Mouse (Mus musculus): ENCODE results near the gene Fbln7. TPM values are rescaled to one million over a fixed set of nuclear protein-coding genes. Genes with fewer than 3 reads are reported as not detected.

Gene Fbln7
- polyA plus RNA-seq, 1 experiment: 0.75 TPM

DNA sequence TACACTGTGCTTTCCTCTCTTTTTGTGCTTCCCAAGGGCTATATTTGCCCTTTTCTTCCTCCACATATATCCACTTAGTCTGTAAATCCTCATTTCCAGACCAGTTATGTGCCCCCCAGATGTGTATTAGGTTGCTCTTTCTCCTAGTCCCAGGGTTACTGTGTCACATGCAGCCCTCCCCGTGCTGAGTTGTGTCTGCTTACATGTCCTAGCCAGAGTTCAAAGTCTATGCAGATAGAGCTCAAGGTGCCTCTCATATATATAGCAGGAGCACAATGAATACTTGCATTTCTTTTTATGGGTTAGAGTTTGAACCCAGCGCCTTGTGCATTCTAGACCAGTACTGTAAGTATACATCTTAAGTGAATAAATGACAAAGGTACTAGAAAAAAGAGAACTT, 29.3 kb upstream of the Fbln7 start:
- Histone ChIP-seq H3K9ac (ENCODE audit: low read depth, poor library complexity, severe bottlenecking) (no peak overlapping the region), H3K36me3 (ENCODE audit: control insufficient read depth, insufficient read depth, low read length, poor library complexity, severe bottlenecking) (peaks cover 18% of the 10 kb centered on the region), H3K27me3 (ENCODE audit: control insufficient read depth, insufficient read depth, low read length, poor library complexity, severe bottlenecking) (no peaks in the 10 kb centered on the region), H3K9me3 (replicated peaks; ENCODE audit: control insufficient read depth, insufficient read depth, low read length, poor library complexity, severe bottlenecking) (no peaks in the 10 kb centered on the region), H3K4me3 (ENCODE audit: low read depth, low read length) (no peak overlapping the region), H3K4me1 (ENCODE audit: control insufficient read depth, insufficient read depth, low read length) (no peaks in the 10 kb centered on the region), H3K27ac (ENCODE audit: insufficient read depth, low read length) (no peak overlapping the region)
- TF ChIP-seq EP300 (IDR thresholded peaks at IDR 0.05; ENCODE audit: insufficient read depth, low read depth, low read length): no peak
- TF ChIP-seq POLR2A (IDR thresholded peaks at IDR 0.05; ENCODE audit: insufficient read depth, low read length): no peak
- no peak for TF ChIP-seq CTCF (IDR thresholded peaks at IDR 0.05; ENCODE audit: low read depth, low read length)

GRCm38 (mm10) chr2:128837531-128837930, 25.2 kb upstream of the Fbln7 start:
- Histone ChIP-seq H3K36me3 (ENCODE audit: control insufficient read depth, insufficient read depth, low read length, poor library complexity, severe bottlenecking) (peaks cover 21% of the 10 kb centered on the region), H3K4me3 (ENCODE audit: low read depth, low read length) (no peak overlapping the region), H3K27me3 (ENCODE audit: control insufficient read depth, insufficient read depth, low read length, poor library complexity, severe bottlenecking) (no peaks in the 10 kb centered on the region), H3K27ac (ENCODE audit: insufficient read depth, low read length) (no peak overlapping the region), H3K9ac (ENCODE audit: low read depth, poor library complexity, severe bottlenecking) (no peak overlapping the region), H3K4me1 (ENCODE audit: control insufficient read depth, insufficient read depth, low read length) (no peaks in the 10 kb centered on the region), H3K9me3 (replicated peaks; ENCODE audit: control insufficient read depth, insufficient read depth, low read length, poor library complexity, severe bottlenecking) (no peaks in the 10 kb centered on the region)
- TF ChIP-seq CTCF (IDR thresholded peaks at IDR 0.05; ENCODE audit: low read depth, low read length) (no peak), POLR2A (IDR thresholded peaks at IDR 0.05; ENCODE audit: insufficient read depth, low read length) (no peak), EP300 (IDR thresholded peaks at IDR 0.05; ENCODE audit: insufficient read depth, low read depth, low read length) (no peak)

- Histone ChIP-seq H3K9ac (ENCODE audit: low read depth, poor library complexity, severe bottlenecking) (no peak overlapping the region), H3K27ac (ENCODE audit: insufficient read depth, low read length) (no peak overlapping the region), H3K27me3 (ENCODE audit: control insufficient read depth, insufficient read depth, low read length, poor library complexity, severe bottlenecking) (no peaks in the 10 kb centered on the region), H3K4me3 (ENCODE audit: low read depth, low read length) (no peak overlapping the region), H3K4me1 (ENCODE audit: control insufficient read depth, insufficient read depth, low read length) (no peaks in the 10 kb centered on the region), H3K9me3 (replicated peaks; ENCODE audit: control insufficient read depth, insufficient read depth, low read length, poor library complexity, severe bottlenecking) (no peaks in the 10 kb centered on the region), H3K36me3 (ENCODE audit: control insufficient read depth, insufficient read depth, low read length, poor library complexity, severe bottlenecking) (peaks cover 29% of the 10 kb centered on the region)
- no peak for TF ChIP-seq EP300 (IDR thresholded peaks at IDR 0.05; ENCODE audit: insufficient read depth, low read depth, low read length)
- TF ChIP-seq POLR2A (IDR thresholded peaks at IDR 0.05; ENCODE audit: insufficient read depth, low read length): no peak
- TF ChIP-seq CTCF (IDR thresholded peaks at IDR 0.05; ENCODE audit: low read depth, low read length): no peak
Observed at GRCm38 (mm10) chr2:128838611-128839010, 24.2 kb upstream of the Fbln7 start.

GRCm38 (mm10) chr2:128839501-128839900, 23.3 kb upstream of the Fbln7 start:
- no peak overlapping the region for H3K27ac ChIP-seq (ENCODE audit: insufficient read depth, low read length)
- H3K9ac ChIP-seq (ENCODE audit: low read depth, poor library complexity, severe bottlenecking): no peak overlapping the region
- no peaks in the 10 kb centered on the region for H3K4me1 ChIP-seq (ENCODE audit: control insufficient read depth, insufficient read depth, low read length)
- TF ChIP-seq CTCF (IDR thresholded peaks at IDR 0.05; ENCODE audit: low read depth, low read length): no peak
- TF ChIP-seq POLR2A (IDR thresholded peaks at IDR 0.05; ENCODE audit: insufficient read depth, low read length): no peak
- TF ChIP-seq EP300 (IDR thresholded peaks at IDR 0.05; ENCODE audit: insufficient read depth, low read depth, low read length): no peak
- peaks cover 28% of the 10 kb centered on the region for H3K36me3 ChIP-seq (ENCODE audit: control insufficient read depth, insufficient read depth, low read length, poor library complexity, severe bottlenecking)
- no peaks in the 10 kb centered on the region for H3K9me3 ChIP-seq (replicated peaks; ENCODE audit: control insufficient read depth, insufficient read depth, low read length, poor library complexity, severe bottlenecking)
- H3K4me3 ChIP-seq (ENCODE audit: low read depth, low read length): no peak overlapping the region
- H3K27me3 ChIP-seq (ENCODE audit: control insufficient read depth, insufficient read depth, low read length, poor library complexity, severe bottlenecking): no peaks in the 10 kb centered on the region

GRCm38 (mm10) chr2:128842437-128842836, 20.3 kb upstream of the Fbln7 start:
- Histone ChIP-seq H3K4me1 (ENCODE audit: control insufficient read depth, insufficient read depth, low read length) (no peaks in the 10 kb centered on the region), H3K9me3 (replicated peaks; ENCODE audit: control insufficient read depth, insufficient read depth, low read length, poor library complexity, severe bottlenecking) (no peaks in the 10 kb centered on the region), H3K36me3 (ENCODE audit: control insufficient read depth, insufficient read depth, low read length, poor library complexity, severe bottlenecking) (peaks cover 27% of the 10 kb centered on the region), H3K9ac (ENCODE audit: low read depth, poor library complexity, severe bottlenecking) (no peak overlapping the region), H3K4me3 (ENCODE audit: low read depth, low read length) (no peak overlapping the region), H3K27me3 (ENCODE audit: control insufficient read depth, insufficient read depth, low read length, poor library complexity, severe bottlenecking) (no peaks in the 10 kb centered on the region), H3K27ac (ENCODE audit: insufficient read depth, low read length) (no peak overlapping the region)
- no peak for TF ChIP-seq EP300 (IDR thresholded peaks at IDR 0.05; ENCODE audit: insufficient read depth, low read depth, low read length)
- TF ChIP-seq CTCF (IDR thresholded peaks at IDR 0.05; ENCODE audit: low read depth, low read length): no peak
- no peak for TF ChIP-seq POLR2A (IDR thresholded peaks at IDR 0.05; ENCODE audit: insufficient read depth, low read length)

- Histone ChIP-seq H3K9me3 (replicated peaks; ENCODE audit: control insufficient read depth, insufficient read depth, low read length, poor library complexity, severe bottlenecking) (no peaks in the 10 kb centered on the region), H3K4me1 (ENCODE audit: control insufficient read depth, insufficient read depth, low read length) (no peaks in the 10 kb centered on the region), H3K36me3 (ENCODE audit: control insufficient read depth, insufficient read depth, low read length, poor library complexity, severe bottlenecking) (peaks cover 10% of the 10 kb centered on the region), H3K27ac (ENCODE audit: insufficient read depth, low read length) (no peak overlapping the region), H3K27me3 (ENCODE audit: control insufficient read depth, insufficient read depth, low read length, poor library complexity, severe bottlenecking) (no peaks in the 10 kb centered on the region), H3K4me3 (ENCODE audit: low read depth, low read length) (no peak overlapping the region), H3K9ac (ENCODE audit: low read depth, poor library complexity, severe bottlenecking) (no peak overlapping the region)
- TF ChIP-seq CTCF (IDR thresholded peaks at IDR 0.05; ENCODE audit: low read depth, low read length) (no peak), POLR2A (IDR thresholded peaks at IDR 0.05; ENCODE audit: insufficient read depth, low read length) (no peak), EP300 (IDR thresholded peaks at IDR 0.05; ENCODE audit: insufficient read depth, low read depth, low read length) (no peak)
Observed at GRCm38 (mm10) chr2:128850036-128850435, 12.7 kb upstream of the Fbln7 start.
